Mouse (Mus musculus): ENCODE measurements at regions not wholly inside any gene's neighbourhood (a gene's known extent, or its start where the extent isn't known, plus 50 kb on each side); places are given as distances from the start of the nearest gene placed in this dataset.

- TF ChIP-seq POLR2A (IDR thresholded peaks at IDR 0.05; ENCODE audit: insufficient read depth, low read depth, low read length) (no peak), CTCF (IDR thresholded peaks at IDR 0.05; ENCODE audit: insufficient read depth, low read depth, low read length) (no peak)
These were observed 174.1 kb downstream of the Cog6 start for GRCm38 (mm10) chr3:52842866-52843425.

Data from olfactory bulb, adult 2 months (tissue).